Mouse (Mus musculus) bone marrow macrophage, adult 2 months (primary cell): ENCODE data around the gene Lrrc46.
A peak's percentile ranks its signal among the peaks of the same experiment; 100 is the strongest.

Experiments used
- CTCF ChIP-seq: IDR thresholded peaks from 2 replicates; pipeline ENCODE4 v1.5.1; 2012; ENCODE audit warnings: low read depth, mild to moderate bottlenecking, low read length, moderate library complexity
- POLR2A ChIP-seq: IDR thresholded peaks from 2 replicates; pipeline ENCODE4 v1.6.1; 2012; ENCODE audit warnings: mild to moderate bottlenecking, low read depth, low read length, borderline replicate concordance

DNA sequence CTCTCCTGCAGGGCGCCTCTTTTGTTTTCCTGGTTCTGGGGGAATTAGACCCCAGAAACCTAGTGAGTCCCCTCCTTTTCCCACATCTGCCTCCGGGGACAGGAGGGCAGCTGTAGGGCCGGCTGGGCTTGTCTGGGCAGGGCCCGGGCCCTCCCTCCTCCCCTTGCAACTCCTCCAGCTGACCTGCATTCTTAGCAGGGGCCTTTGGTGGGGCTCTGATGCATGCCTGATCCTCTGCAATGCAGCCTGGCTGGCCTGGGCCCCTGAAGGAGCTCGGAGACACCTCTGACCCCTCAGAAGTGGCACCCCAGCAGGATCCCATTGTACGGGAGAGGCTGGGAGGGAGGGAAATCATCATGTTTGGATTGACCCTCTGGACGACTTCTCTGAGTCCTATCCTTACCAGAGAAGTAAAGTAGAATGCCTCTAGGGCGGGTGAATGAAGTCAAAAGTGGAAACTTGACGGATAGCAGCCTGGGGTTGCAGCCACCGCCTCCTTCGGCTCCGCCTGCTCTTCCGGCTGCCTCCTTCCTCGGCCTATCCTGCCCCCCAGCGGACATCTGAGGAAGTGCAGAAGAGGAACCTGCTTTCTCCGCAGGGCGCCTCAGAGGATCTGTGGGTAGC, 15.4 kb downstream of the Lrrc46 start:
- TF ChIP-seq CTCF: peak; percentile 45
- TF ChIP-seq POLR2A: no peak
